Mouse (Mus musculus) C2C12 (cell line): ENCODE measurements around the gene Eml2. TPM values are rescaled to one million over a fixed set of nuclear protein-coding genes. Genes with fewer than 3 reads are reported as not detected.

Source experiments
- H3K27me3 ChIP-seq: one replicate; pipeline ENCODE4 v1.6.1; 2011; ENCODE audit not compliant: control insufficient read depth, insufficient read depth, insufficient read length
- H3K36me3 ChIP-seq: one replicate; pipeline ENCODE4 v1.6.1; 2011; ENCODE audit not compliant: control insufficient read depth, insufficient read depth
- H3K4me3 ChIP-seq: one replicate; pipeline ENCODE4 v1.5.1; 2011; ENCODE audit warnings: mild to moderate bottlenecking, control low read depth; ENCODE audit not compliant: poor library complexity, insufficient read depth, severe bottlenecking
- H3K79me2 ChIP-seq: one replicate; pipeline ENCODE4 v1.6.1; 2011; ENCODE audit not compliant: control insufficient read depth, insufficient read depth
- H3K79me3 ChIP-seq: one replicate; pipeline ENCODE4 v1.6.1; 2011; ENCODE audit warnings: low read depth, control low read depth
- H3ac ChIP-seq: one replicate; pipeline ENCODE3; 2011; ENCODE audit warnings: low read depth; ENCODE audit not compliant: control insufficient read depth, insufficient read length
- CEBPB ChIP-seq: IDR thresholded peaks from one replicate; pipeline ENCODE4 v1.6.1; 2011; ENCODE audit warnings: low read depth, mild to moderate bottlenecking, control low read depth, moderate library complexity
- CTCF ChIP-seq: IDR thresholded peaks from one replicate; pipeline ENCODE4 v1.5.1; 2011; ENCODE audit not compliant: control insufficient read depth, insufficient read depth, insufficient read length
- FOSL1 ChIP-seq: IDR thresholded peaks from one replicate; pipeline ENCODE4 v1.8.0; 2011; ENCODE audit warnings: mild to moderate bottlenecking, low read length; ENCODE audit not compliant: poor library complexity, insufficient read depth, severe bottlenecking
- MAX ChIP-seq: IDR thresholded peaks from one replicate; pipeline ENCODE4 v1.6.1; 2011; ENCODE audit warnings: mild to moderate bottlenecking, control low read depth
- MYOD1 ChIP-seq: IDR thresholded peaks from one replicate; pipeline ENCODE4 v1.6.1; 2011; ENCODE audit warnings: low read depth; ENCODE audit not compliant: control insufficient read depth, insufficient read length
- MYOG ChIP-seq: IDR thresholded peaks from one replicate; pipeline ENCODE4 v1.6.1; 2011; ENCODE audit not compliant: control insufficient read depth, insufficient read length; ENCODE audit errors: extremely low read depth
- USF1 ChIP-seq: IDR thresholded peaks from one replicate; pipeline ENCODE4 v1.6.1; 2011; ENCODE audit warnings: low read depth, mild to moderate bottlenecking, control low read depth, moderate library complexity
- polyA plus RNA-seq: library from polyadenylated mRNA; unstranded; fragments of >200 nt; fragmentation: generic; extraction: Trizol; gene quantifications from one replicate; pipeline ENCODE4 v1.2.1, GENCODE M21; 2012; ENCODE audit warnings: missing spikeins

The Eml2 gene
- polyA plus RNA-seq, 1 experiment, result 16.4 TPM

DNA sequence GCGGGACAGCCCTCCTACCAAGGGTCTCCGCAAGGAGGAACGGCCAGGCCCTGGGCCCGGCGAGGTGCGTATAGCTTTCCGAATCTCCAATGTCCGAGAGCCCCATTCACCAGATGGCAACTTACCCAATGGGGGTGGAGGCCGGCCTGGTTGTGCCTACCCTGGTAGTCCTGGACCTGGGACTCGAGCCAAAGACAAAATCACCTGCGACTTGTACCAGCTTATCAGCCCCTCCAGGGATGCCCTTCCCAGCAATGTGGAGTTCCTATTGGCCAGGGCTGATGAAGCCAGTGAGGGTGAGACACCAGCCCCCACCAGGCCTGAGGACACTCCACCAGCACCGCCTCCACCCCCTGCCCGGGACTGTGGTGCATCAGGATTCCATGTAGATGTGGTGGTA, 40.1 kb upstream of the Eml2 start:
- H3K79me3 ChIP-seq, result peaks cover 3% of the 10 kb centered on the region
- peaks cover 17% of the 10 kb centered on the region for H3K79me2 ChIP-seq
- no peak overlapping the region for H3K4me3 ChIP-seq
- H3K36me3 ChIP-seq, result peaks cover 9% of the 10 kb centered on the region
- no peak overlapping the region for H3ac ChIP-seq
- TF ChIP-seq USF1 (no peak), CTCF (no peak), MAX (no peak), FOSL1 (no peak), CEBPB (no peak), MYOG (no peak)
- no peaks in the 10 kb centered on the region for H3K27me3 ChIP-seq

DNA sequence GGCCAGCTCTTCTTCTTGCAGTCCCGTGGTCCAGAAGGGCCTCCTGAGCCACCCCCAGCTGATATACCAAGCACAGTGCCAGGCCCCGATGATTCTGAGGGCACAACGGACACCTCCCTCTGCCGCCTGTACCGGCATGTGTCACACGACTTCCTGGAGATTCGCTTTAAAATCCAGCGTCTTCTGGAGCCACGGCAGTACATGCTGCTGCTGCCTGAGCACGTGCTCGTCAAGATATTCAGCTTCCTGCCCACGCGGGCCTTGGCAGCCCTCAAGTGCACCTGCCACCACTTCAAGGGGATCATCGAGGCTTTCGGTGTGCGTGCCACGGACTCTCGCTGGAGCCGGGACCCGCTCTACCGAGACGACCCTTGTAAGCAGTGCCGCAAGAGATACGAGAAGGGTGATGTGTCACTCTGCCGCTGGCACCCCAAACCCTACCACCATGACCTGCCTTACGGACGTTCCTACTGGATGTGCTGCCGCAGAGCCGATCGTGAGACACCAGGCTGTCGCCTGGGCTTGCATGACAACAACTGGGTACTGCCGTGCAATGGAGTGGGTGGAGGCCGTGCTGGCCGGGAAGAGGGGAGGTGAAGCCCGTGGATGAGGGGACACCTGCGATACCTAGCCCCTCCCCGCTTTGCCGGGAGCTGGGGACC, 39.4 kb upstream of the Eml2 start:
- no peak for TF ChIP-seq MAX
- no peak for TF ChIP-seq MYOD1
- no peak for TF ChIP-seq CEBPB
- no peak for TF ChIP-seq CTCF
- no peak for TF ChIP-seq FOSL1
- no peak for TF ChIP-seq USF1
- TF ChIP-seq MYOG, result no peak
- Histone ChIP-seq H3K79me2 (peaks cover 16% of the 10 kb centered on the region), H3ac (no peak overlapping the region), H3K27me3 (no peaks in the 10 kb centered on the region), H3K36me3 (peaks cover 9% of the 10 kb centered on the region), H3K4me3 (no peak overlapping the region), H3K79me3 (peaks cover 3% of the 10 kb centered on the region)

DNA sequence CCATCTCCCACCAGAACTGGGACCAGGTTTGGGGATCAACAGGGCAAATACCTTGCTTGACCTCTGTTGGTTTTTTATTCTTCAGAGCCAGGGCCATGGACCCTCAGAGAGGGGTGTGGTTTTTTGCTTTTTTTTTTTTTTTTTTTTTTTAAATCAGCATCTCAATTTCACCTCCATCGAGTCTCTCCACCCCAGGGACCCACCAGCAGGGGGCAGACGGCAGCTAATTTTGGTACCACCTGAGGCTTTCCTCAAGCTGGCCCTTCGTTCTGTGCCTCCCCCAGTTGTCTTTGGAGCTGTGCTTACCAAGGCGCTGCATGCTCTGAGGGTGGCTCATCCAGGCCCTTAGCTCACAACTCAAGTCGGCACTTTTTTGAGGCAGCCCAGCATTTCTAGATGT, 38.8 kb upstream of the Eml2 start:
- peak; percentile 18 for TF ChIP-seq CTCF
- no peak for TF ChIP-seq FOSL1
- H3K36me3 ChIP-seq, result peaks cover 9% of the 10 kb centered on the region
- peaks cover 11% of the 10 kb centered on the region for H3K79me2 ChIP-seq
- no peak overlapping the region for H3K4me3 ChIP-seq
- peaks cover 3% of the 10 kb centered on the region for H3K79me3 ChIP-seq
- H3K27me3 ChIP-seq, result no peaks in the 10 kb centered on the region
- H3ac ChIP-seq, result no peak overlapping the region

DNA sequence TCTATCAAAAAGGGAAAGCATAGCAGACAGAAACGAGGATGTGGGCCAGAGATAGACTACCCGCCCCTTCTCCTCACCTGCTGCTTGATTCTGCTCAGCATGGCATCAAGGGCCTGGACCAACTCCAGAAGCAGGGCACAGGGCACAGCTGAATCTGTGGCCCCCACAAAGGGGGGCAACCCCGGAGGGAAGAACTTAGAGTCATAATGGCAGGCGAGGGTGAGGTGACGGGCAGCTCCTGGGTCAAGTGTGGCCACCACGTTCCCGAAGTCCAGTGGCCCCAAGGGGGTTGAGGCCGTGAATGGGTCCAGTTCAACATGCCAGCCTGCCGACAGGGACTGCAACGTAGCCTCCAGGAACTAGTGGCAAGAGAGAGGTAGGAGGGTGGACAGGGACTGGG, 29.4 kb upstream of the Eml2 start:
- peaks cover 34% of the 10 kb centered on the region for H3K79me2 ChIP-seq
- H3K79me3 ChIP-seq, result peaks cover 15% of the 10 kb centered on the region
- no peak overlapping the region for H3K4me3 ChIP-seq
- no peak for TF ChIP-seq FOSL1
- TF ChIP-seq MAX, result no peak
- TF ChIP-seq MYOG, result no peak
- no peak for TF ChIP-seq USF1
- no peaks in the 10 kb centered on the region for H3K27me3 ChIP-seq
- H3K36me3 ChIP-seq, result peaks cover 1% of the 10 kb centered on the region
- no peak overlapping the region for H3ac ChIP-seq

DNA sequence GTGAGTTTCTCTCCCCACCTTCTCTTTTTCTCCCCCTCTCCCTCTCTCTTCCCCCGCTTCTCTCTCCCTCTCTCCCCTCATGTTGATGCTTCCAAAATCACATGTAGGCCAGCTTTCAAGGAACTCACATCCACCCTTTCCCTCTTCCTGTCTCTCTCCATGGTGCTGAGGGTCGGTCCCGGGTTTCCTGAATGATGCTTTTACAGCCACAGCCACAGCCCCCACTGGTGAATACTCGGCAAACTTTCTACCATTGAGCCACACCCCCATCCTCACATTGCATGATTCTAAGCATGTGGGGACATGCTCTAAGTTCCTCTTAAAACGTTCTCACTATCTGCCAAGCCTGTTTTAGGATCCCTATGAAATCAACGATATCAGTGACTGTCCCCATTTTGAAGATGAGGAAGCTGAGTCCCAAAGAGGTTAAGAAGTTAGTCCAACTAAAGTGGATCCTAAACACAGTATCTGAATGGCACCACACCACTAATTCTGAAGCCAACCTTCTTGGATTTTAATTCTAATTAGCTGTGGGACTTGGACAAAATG, 28.6 kb upstream of the Eml2 start:
- Histone ChIP-seq H3K4me3 (peak overlapping the region; percentile 44), H3K27me3 (no peaks in the 10 kb centered on the region), H3ac (no peak overlapping the region), H3K36me3 (peaks cover 6% of the 10 kb centered on the region), H3K79me3 (peaks cover 17% of the 10 kb centered on the region), H3K79me2 (peaks cover 39% of the 10 kb centered on the region)
- TF ChIP-seq USF1 (no peak), MYOD1 (no peak), FOSL1 (no peak), CEBPB (no peak), MAX (no peak), MYOG (no peak), CTCF (no peak)

DNA sequence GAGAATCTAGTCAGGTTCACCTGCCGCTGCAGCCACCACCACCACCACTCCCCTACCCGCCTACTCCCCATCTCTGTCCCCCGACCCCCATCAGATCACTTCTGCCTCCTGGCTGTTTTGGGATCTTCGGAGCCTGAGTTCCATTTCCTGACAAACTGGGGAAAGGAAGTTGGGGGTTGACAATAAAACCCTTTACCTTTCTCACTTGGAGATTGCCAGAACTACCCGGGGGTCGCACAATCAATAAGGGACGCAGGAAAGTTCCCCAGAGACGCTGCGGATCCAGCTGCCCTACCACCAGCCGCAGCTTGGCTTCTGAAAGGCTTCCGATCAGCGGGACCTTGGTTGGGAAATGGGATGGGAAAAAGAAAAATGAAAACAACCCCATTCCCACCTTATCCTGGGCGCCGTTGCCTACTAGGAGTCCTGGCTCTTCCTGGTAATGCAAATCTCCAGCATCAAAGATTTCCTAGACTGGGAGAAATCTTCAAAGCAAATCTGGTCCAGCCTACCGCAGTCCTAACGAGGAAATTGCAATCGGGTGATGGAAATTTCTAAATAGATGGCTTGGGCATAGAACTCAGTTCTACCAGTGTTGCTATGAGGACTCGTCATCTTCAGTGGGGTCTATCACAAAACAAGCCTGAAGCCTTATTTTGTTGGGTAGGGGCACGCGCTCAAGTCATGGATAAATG, 27.9 kb upstream of the Eml2 start:
- Histone ChIP-seq H3K4me3 (peak overlapping the region; percentile 44), H3K79me2 (peaks cover 39% of the 10 kb centered on the region), H3K79me3 (peaks cover 17% of the 10 kb centered on the region), H3K36me3 (peaks cover 10% of the 10 kb centered on the region), H3K27me3 (no peaks in the 10 kb centered on the region), H3ac (peak overlapping the region; percentile 81)
- TF ChIP-seq CEBPB, result no peak
- no peak for TF ChIP-seq USF1
- TF ChIP-seq CTCF, result no peak
